Mouse (Mus musculus): Measurements from ENCODE around the gene Gm6588.

DNA sequence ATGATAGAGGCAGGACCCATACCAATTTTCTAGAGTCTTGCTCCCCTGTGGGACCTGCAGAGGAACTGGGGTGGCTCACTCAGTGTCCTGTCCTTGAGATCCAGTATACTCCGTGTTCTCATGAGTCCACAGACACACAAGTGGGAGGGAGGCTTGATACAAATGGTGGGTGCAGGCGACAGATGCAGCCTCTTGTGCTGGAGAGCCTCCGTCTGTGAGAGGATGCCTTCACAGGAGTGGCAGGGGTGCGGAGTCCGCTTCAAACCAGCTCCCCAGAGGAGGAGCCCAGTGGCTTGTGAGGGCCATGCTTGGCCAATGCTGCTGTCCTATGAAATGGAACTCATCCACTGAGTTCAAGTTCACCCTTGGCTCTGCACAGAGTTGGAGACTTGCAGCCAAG lies 17.2 kb upstream of the Gm6588 start:
- TF ChIP-seq POLR2A (IDR thresholded peaks at IDR 0.05; ENCODE audit: low read depth, low read length) (no peak), CTCF (conservative IDR thresholded peaks at IDR 0.05; ENCODE audit: insufficient read depth, insufficient read length, low read depth, low read length) (no peak)
